Mouse (Mus musculus) layer of hippocampus, adult 18-20 months (tissue): ENCODE results near the gene Pde4d. TPM values are rescaled to one million over a fixed set of nuclear protein-coding genes. Genes with fewer than 3 reads are reported as not detected.
"Not testable (repeated sequence)": the region's sequence is repeated elsewhere in the genome, so short reads cannot be mapped to it uniquely, and the experiment has no call there.

Experiments
- DNase-seq, 2 experiments: peaks; one replicate each; pipeline ENCODE4 v3.0.0; 2022; ENCODE audit warnings: low spot score in 2 of 2
- total RNA-seq, 2 experiments: library from RNA; stranded (reverse); gene quantifications; 2 replicates each; pipeline ENCODE4 v1.2.3; 2021

Gene Pde4d
- total RNA-seq, 2 experiments from 2014 or later = 67.4 to 71.2 TPM

DNA sequence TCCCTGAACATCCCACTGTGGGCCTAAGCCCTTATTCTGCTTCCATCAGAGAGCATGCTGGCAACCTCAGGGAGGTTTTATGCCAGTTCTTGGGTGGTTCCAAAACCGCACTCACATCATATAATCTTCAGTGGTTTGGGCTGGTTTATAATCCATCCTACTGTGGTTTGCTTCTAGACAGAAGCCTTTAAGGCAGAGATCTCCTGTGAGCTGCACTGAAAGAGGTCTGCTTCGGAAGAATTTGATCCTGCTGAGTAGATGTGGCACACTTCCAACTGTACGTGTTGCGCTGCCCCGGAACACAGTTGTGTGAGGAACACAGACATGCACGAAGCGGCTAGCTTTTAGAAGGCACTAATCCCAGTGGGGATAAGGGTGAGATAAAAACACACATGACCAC lies 236.1 kb downstream of the Pde4d start:
- DNase-seq = no peak

DNA sequence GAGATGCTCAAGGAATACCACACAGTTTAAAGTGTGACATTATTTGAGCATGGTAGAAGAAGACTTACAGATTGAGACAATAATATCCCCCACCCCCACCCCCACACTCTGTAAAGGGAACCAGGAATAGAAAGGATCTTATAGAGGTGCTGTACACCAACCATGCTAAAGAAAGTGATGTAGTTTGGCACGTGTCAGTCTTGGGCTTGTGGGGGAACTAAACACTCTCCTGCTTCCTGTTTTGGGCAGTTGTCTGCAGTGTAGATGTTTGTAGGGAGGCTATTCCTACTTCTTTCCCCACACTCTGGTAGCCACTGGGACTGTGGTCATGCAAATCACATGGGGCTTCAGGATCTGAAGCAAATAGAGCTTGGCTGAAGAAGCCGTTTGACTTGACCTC lies 236.5 kb downstream of the Pde4d start:
- no peak for DNase-seq

DNA sequence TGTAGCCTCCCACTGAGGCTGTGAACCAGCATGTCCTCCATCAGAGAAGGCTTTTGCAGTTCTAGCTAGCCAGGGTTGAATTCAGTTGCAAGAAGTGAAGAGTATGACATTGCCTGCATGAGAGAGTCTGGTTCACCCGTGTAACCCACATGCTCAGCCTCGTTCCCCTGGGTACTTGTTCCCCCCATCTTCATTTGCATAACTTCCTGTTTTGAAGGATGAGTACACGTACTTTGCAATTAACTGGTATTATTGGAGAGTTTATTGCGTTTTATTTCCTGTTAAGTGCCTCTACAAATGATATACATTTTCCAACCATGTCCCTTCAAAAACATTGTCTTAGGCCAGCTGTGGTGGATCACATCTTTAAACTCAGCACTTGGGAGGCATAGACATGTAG lies 237.1 kb downstream of the Pde4d start:
- no peak for DNase-seq

DNA sequence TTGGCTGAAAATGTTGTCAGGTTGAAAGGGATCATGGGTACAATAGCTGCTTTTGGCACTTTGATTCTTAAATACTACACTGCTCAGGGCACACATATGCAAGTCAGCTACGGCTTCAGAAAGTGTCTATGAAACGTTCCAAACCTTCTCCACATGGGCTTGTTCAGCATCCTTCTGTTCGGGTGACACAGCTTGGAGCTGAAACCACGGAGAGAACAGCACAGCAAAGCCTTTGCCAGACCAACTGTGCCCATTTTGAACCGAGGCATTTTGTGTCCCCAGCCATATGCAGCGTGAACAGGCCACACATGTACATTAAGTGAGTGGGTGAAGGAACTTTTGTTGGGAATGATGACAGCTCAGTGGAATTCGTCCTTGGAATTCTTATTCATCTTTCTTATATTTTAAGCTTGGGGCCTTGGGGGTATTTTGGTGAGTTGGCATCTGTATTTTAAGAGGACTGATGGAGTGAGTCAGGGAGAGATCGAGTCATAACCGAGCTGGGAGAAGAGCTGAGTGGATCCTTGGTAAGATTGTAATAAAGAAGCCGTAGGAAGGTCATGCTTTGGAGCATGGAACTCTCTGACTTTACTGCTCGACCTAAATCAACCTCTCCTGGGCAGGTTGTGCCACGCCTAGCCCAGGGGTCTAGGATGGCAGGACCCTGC lies 243.3 kb downstream of the Pde4d start:
- DNase-seq = peak; percentile 13 to 65

DNA sequence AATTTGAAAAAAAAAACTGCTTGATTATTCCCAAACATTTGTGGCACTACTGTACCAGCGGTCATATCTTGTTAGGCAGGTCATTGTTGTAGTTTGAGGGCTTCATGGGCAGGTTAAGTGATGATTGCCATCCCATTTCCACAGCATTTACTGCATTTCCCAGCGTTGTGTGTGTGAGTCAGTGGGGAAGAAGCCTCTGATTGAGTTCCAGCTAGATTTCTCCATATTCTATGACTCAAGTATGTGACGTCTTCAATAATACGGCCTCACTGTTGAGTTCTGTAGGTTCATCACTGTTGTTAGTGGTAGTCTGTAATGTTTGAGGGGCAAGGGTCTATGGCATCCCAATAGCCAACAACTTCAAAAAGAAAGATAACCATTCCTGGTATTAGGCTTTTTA lies 255.7 kb downstream of the Pde4d start:
- no peak for DNase-seq

DNA sequence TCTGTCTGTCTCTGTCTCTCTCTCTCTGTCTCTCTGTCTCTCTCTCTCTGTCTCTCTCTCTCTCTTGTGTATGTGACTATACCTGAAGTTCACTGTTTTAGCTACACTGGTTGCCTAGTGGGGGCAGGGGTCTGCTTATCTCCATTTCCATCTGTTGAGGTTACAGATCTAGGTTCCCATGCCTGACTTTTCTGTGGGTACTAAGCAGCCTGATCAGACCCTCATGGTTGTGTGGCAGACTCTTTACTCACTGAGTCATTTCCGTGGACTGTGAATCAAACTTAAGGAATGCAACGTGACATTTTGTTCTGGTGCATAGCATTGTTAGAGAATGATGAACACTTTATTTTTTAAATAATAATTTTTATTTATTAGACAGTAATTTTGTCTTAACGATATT lies 264.3 kb downstream of the Pde4d start:
- DNase-seq = no peak

DNA sequence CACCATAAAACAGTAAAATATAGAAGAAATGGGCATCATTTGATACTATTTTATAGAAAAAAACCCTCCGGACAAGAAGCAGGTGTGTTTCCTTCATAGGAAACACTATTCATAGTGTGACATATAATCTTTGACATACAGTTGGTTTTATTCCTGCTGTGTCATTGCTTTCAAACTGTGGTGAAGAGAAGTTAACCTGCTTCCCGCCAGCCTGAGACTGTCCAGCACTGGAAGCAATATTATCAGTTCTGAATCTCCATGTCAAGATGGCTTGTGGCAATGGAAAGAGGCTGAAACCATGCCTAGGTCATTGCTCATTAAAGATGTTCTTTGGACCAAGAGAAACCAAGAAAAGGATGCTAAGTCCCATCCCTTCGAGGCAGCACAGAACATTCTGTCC lies 265.3 kb downstream of the Pde4d start:
- DNase-seq = no peak

DNA sequence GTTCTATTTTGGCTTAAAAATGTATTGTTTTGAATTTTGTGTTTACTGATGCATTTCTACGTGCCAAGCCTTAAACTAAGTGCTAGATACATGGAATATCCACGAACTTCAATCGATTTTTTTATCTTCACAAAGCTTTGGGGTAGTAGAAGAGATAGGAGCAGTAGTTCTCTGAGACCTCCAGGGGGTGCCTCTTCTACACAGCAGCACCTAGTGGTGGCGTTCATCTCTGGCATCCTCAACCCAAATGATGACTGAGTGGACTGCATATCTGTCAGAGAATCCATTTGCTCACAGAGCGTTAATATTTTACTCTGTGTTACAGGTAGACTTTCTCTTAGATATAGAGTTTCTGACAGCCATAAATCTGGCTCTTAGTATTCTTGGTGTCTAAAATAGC lies 272.5 kb downstream of the Pde4d start:
- peak in 1 of 2 experiments; percentile 38 for DNase-seq

DNA sequence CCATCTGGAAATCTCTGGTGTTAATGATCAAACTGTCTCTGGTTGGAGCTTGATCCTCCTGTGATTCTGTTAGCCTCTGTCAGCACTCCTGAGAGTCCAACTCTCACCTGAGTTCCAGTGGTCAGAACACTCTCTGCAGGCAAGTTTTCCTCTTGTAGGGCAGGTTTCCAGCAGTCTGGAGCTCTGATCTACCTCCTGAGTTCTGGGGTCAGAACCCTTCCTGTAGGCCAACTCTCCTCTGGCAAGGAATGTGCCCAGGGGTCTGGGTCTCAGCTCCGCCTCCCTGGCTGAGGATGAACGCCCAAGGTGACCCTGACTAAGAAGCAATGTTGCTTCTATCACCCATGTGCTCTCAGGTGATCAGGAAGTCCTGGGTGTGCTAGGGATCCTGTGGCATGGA lies 284.6 kb downstream of the Pde4d start:
- not testable (repeated sequence) for DNase-seq

DNA sequence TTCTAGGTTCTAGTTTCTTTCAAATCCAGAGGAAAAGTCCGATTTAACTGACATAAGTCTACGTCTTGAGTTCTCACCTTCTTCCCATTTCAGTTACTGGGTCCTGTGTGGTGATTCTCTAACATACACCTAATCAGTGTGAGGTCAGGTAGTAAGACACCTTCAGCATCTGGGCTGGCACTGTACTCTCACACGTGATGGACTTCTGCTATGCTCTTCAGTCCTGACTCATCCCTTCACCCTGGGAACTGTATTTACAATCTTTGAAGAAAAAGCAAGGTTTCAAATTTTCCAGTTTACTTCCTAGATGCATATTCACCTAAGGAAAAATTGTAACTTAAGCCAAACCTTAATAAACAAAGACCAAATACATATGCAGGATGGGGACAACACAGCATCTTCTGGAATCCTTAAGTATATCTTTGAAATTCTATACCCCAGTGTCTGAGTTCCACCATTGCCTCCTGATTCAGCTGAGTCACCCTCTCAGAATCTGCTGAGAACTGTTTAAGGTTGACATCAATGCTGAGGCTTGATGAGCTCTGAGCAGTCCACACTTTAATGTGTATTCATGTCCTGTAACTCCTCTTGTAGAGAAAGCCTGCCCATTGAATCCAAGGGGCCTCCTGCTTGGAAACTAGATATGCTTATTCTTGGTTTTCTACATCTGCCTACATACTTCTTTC lies 301.6 kb downstream of the Pde4d start:
- no peak for DNase-seq

DNA sequence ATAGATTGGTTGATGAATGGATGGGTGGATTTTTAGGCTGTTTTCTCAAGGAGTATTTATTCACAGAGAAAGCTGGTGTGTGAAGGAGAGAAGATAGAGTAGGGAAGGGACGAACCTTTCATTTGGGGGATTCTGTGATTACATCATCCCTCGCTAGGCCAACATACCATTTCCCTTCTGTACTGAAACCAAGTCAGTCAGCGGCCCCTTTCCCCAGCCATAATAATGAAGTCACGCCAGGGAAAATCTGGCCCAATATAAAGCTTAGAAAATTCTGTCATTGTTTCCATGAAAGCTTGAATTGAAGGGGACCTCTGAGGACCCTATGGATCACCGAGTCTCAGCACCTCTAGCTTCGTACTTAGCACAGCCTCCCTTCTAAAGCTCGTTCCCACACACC lies 307.7 kb downstream of the Pde4d start:
- DNase-seq = no peak

DNA sequence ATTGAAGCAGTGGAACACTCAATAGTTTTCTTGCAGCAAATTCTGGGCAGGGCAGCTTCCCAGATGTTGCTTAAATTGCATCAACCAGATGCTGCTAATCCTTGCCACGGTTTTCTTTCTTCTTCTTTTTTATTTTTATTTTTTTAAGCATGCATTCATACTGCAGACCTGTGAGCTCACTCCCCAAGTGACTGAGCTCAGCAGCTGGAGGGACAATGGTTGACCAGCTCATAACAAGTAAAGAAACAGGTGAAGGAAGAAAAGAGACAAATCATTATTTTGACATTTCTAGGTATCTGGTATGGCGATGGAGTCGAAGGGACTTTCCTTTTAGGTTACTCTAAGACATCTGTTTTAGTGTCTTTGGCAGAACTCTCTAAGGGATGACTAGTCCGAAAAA lies 308.6 kb downstream of the Pde4d start:
- no peak for DNase-seq

DNA sequence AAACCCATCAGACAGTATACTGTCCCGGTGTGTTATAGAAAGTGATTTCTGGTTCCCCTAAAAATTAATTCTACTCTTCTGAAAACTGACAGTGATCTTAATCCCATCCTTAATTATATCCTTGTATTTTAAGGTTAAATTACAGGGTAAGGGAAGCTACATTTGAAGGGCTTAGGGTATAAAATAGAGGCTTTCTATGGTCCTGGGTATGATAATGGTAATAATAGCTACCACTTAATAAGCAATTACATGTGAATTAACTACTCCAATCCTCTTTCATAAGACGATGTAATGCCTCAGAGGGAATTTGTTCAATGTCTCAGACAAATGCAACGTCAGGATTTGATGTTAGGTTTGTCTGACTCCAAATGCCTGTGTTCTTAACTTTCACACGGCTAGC lies 309.4 kb downstream of the Pde4d start:
- no peak for DNase-seq

DNA sequence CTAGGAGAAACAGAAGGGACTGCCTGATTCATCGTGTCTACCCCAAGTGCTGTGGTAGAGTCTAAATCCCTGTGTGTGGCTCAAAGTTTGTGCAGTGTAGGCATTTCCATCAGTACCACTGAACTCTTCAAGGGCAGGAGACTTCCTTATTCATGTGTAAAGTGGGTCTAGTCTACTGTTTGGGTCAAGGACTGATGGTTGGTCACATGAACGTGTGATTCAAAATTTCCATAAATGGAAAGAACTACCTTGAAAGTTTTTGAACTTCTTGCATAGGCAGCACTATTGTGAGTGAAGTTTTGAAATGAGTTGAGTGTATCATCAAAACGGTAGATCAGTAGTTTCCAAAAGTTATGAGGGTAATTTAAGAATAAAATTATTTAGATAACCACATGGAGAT lies 313.5 kb downstream of the Pde4d start:
- no peak for DNase-seq

DNA sequence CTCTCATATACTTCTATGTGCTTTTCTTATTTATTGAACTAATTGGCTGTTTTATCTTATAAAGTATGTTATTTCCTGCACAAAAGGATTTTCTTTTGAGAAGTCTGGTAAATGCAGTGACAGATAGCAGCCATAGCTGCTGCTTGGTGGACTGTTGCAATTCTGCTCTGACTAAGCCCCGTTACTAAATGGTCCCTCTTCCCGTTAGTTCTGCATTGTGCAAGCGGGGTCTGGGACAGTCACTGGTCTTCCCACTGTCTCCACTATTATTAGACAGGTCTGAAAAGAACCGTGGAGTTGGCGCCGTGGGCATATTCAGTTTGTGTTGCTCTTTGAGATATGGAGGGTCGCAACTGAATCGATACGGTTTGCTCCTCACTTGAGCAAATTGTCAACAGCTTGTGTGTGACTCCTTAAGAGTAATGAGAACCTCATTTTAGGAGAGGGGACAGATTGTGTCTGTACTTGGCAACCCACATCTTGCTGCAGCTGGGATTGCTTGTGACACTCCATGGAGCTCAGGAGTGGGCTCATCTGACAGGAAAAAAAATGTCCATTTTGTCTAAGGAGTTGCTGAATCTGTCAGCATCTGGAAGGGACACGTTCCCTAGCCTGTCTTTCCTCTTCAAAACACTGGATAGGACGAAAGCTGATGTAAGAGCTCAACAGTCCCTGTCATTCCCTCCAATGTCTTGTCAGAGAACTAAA lies 316.4 kb downstream of the Pde4d start:
- peak in 1 of 2 experiments; percentile 40 for DNase-seq

DNA sequence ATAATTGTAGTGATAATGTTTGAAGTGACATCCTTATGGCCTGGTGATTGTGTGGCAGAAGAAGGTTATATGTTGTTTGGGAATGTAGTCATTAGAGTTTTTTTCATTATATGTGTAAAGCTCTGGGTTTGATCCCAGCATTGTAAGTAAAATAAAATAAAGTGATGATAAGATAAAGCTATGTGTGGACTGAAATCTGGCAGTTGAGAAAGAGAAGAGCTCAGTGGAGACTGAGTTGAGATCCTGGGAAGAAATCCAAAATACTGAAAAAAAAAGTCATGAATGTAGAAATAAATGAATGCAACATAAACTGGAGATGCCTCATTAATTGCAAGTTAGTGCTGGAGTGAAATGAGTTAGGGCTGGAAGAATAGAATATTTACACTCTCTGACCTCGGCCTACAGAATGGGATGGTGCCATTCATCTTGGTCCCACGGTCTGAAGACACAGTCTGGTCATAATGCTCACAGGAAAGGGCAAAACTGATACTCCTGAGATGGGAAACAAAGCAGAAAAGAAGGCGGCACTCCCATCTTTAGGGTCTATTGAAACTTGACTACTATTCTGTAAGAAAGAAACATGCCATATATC lies 319.8 kb downstream of the Pde4d start:
- no peak for DNase-seq

DNA sequence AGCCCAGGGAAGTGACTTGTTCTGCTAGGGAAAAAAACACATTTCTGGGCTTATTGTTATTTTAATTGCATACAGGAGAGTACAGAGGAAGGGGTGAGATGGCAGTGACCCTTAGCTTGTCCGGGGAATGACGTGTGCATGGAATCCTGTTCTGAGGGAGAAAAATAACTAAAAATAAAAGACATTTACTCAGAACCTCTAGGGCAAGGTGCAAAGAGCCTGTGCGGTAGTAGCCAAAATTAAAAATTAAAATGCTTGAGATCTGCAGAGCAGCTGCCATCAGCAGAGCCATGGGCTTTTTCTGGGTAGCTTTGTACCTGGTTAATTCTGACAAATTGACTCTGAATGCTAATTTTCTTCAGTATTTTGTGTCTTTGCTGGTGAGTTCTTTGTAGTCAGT lies 322.6 kb downstream of the Pde4d start:
- DNase-seq = no peak

DNA sequence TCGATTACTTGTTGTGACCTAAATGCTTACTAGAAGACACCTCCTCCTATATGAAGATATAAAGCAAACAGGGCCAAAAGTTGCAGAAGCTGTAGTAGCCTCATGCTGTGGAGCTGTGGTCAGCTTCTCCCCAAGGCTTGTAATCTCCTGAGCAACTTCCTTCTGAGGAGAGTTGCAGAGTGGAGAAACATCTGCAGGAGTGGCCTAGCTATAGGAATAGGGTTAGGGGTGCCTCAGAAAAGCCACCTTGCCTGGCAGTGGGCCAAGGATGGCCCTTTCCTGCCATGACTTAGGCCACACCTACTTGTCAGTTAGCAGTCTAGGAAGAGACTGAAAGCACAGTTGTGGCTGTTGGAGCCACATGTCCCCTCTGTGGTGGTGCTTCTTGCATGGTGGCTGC lies 325.2 kb downstream of the Pde4d start:
- no peak for DNase-seq

DNA sequence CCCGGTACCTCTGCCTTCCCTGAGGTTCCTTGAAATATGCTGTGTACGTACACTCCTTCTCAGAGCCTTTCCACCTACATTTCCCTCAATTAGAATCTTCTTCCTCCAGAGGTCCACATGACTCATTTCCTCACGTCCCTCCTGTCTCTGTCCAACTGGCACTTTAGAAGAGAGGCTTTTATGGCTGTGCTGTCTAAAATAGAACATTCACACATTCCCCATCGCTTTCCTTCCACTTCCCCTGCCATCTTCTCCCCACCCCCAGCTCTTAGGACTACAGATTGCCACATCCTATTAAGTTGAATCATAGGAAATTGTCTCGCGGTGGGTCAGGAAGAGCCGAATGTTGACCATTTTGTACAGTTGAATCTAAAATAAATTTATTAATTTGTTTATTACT lies 326.1 kb downstream of the Pde4d start:
- DNase-seq = no peak

DNA sequence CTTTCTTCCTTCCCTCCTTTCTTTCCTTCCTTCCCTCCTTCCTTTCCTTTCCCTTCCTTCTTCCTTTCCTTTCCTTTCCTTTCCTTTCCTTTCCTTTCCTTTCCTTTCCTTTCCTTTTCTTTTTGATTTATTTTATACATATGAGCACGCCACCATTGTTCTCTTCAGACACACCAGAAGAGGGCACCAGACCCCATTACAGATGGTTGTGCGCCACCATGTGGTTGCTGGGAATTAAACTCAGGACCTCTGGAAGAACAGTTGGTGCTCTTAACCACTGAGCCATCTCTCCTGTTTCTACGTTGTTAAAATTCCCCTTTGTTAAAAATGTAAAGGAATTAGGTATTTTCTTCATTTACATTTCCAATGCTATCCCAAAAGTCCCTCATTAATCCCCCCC lies 347.9 kb downstream of the Pde4d start:
- not testable (repeated sequence) for DNase-seq

DNA sequence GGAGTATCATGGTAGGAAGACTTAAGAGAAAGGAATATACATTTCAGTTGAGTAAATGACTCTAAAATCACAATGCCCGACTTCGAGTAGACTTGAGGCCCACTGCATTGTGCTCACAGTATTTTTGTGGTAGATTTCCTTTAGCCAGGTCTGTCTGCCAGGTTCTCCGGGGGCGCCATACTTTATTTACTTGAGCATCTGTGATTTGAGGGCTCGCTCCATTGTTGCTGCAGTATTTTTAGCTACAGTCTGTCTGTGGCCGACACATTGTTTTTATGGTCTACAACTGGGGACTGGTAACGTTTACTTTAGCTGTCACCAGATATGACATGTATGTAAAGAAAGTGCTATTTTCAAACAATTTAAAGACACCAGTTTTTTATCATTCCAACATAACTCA lies 359.4 kb downstream of the Pde4d start:
- DNase-seq = no peak

DNA sequence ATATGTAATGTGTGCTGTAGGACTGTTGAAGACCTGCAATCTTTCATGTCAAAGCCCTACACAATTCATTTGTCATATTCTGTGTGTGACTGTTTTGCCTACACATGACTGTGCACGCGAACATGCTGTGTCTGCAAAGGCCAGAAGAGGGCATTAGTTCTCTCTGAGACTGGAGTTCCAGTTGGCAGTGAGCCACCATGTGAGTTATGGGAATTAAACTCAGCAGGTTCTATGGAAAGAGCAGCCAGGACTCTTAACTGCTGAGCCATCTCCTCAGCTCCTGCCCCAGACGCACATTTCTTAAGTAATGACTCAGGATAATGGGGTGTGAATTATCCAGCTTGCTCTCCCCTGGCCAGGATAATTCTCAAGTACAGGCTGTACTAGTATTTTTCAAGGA lies 363.2 kb downstream of the Pde4d start:
- peak in 1 of 2 experiments; percentile 53 for DNase-seq
